Mouse (Mus musculus) ES-E14 (cell line): ENCODE data around the gene Smyd2. TPM values are rescaled to one million over a fixed set of nuclear protein-coding genes. Genes with fewer than 3 reads are reported as not detected.

ENCODE experiments used
- DNase-seq: peaks from one replicate; pipeline ENCODE4 v3.0.0-alpha.2; 2013; ENCODE audit warnings: low read depth, low spot score
- H3K27ac ChIP-seq: 2 replicates; pipeline ENCODE4 v1.5.1; 2012; ENCODE audit warnings: low read depth, mild to moderate bottlenecking, low read length, moderate library complexity, mixed read lengths; ENCODE audit not compliant: poor library complexity, insufficient read depth, severe bottlenecking
- H3K36me3 ChIP-seq: 2 replicates; pipeline ENCODE4 v1.6.1; 2012; ENCODE audit warnings: mild to moderate bottlenecking, low read length, moderate library complexity, mixed read lengths; ENCODE audit not compliant: control insufficient read depth, poor library complexity, insufficient read depth, severe bottlenecking
- H3K4me1 ChIP-seq, 2 experiments: fragments of 150-350 bp in 1 of 2; sonication (generic) in 1 of 2; 2 replicates each; pipeline ENCODE4 v1.6.1; 2012; ENCODE audit warnings: low read length in 2 of 2, mild to moderate bottlenecking in 1 of 2, mixed read lengths in 1 of 2; ENCODE audit not compliant: control insufficient read depth in 2 of 2, insufficient read depth in 2 of 2, poor library complexity in 1 of 2
- H3K4me3 ChIP-seq, 2 experiments: fragments of 150-350 bp in 1 of 2; sonication (generic) in 1 of 2; 2 replicates each; pipeline ENCODE4 v1.5.1; 2012; ENCODE audit warnings: low read length in 2 of 2, low read depth in 1 of 2, mild to moderate bottlenecking in 1 of 2, mixed read lengths in 1 of 2; ENCODE audit not compliant: insufficient read depth in 1 of 2, poor library complexity in 1 of 2, severe bottlenecking in 1 of 2
- H3K9ac ChIP-seq: 2 replicates; pipeline ENCODE4 v1.6.1; 2012; ENCODE audit warnings: low read depth, mild to moderate bottlenecking, low read length, mixed read lengths; ENCODE audit not compliant: poor library complexity, insufficient read depth, severe bottlenecking
- H3K9me3 ChIP-seq: fragments of 150-350 bp; sonication (generic); 2 replicates; pipeline ENCODE4 v1.6.1; 2012; ENCODE audit warnings: low read depth, mild to moderate bottlenecking, low read length; ENCODE audit not compliant: control insufficient read depth, insufficient read depth
- CHD2 ChIP-seq: IDR thresholded peaks from 2 replicates; pipeline ENCODE4 v1.6.1; 2014; ENCODE audit warnings: mild to moderate bottlenecking, low read depth, low read length, inconsistent platforms
- HCFC1 ChIP-seq: IDR thresholded peaks from 2 replicates; pipeline ENCODE4 v1.6.1; 2012; ENCODE audit warnings: low read length, inconsistent platforms, borderline replicate concordance; ENCODE audit not compliant: insufficient read depth
- MAFK ChIP-seq: IDR thresholded peaks from 2 replicates; pipeline ENCODE4 v1.6.1; 2014; ENCODE audit warnings: mild to moderate bottlenecking, low read depth, low read length, inconsistent platforms; ENCODE audit not compliant: insufficient read depth
- ZC3H11A ChIP-seq: IDR thresholded peaks from 2 replicates; pipeline ENCODE4 v1.6.1; 2012; ENCODE audit warnings: low read depth, mild to moderate bottlenecking, inconsistent platforms, low read length, borderline replicate concordance
- ZNF384 ChIP-seq: IDR thresholded peaks from 2 replicates; pipeline ENCODE4 v1.6.1; 2012; ENCODE audit warnings: low read depth, low read length, inconsistent platforms
- in situ Hi-C, 2 experiments: fragments of 600-800 bp; cut with MboI; formaldehyde crosslinking; loops; one replicate each; pipeline ENCODE4 v1.15.1; 2025; ENCODE audit warnings: low sequenced_read_pairs in 2 of 2, inconsistent platforms in 1 of 2; ENCODE audit not compliant: unreplicated experiment in 2 of 2
- total RNA-seq: library from RNA; depleted of rRNA; stranded (reverse); fragments of 300-350 nt; gene quantifications from 2 replicates; pipeline ENCODE4 v1.2.3, GENCODE M21; 2012

The Smyd2 gene
- total RNA-seq, 1 experiment = 64.4 TPM

DNA sequence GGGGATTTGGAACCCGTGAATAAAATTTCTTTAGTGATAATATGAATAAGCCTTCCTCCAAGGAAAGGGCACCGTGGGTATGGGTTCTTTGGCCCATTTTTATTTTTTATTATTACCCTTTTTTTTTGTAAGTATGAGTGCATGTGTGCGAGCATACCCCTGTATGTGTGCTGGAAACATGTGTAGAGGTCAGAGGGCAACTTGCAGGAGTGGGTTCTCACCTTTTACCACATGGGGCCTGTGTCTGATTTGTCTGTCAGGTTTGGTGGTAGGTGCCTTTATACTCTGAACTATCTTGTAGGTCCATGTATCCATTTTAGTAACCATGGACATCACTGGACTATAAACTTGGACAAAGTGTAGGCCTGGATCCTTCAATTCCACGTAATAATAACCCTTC is 994 bp upstream of the Smyd2 start:
- H3K4me3 ChIP-seq = no peak overlapping the region
- no peak for DNase-seq
- no peak overlapping the region for H3K9ac ChIP-seq
- in situ Hi-C loops = no loop called here
- peaks cover 2 to 12% of the 10 kb centered on the region in 2 experiments; a peak in 2 of 4 replicates for H3K4me1 ChIP-seq
- no peaks in the 10 kb centered on the region for H3K9me3 ChIP-seq
- TF ChIP-seq HCFC1 (no peak), ZNF384 (no peak), MAFK (no peak), ZC3H11A (no peak), CHD2 (no peak)
- no peaks in the 10 kb centered on the region for H3K36me3 ChIP-seq
- H3K27ac ChIP-seq = no peak overlapping the region

- H3K36me3 ChIP-seq = no peaks in the 10 kb centered on the region
- DNase-seq = no peak
- peak overlapping the region; percentile 53 to 75 for H3K4me3 ChIP-seq
- H3K27ac ChIP-seq = no peak overlapping the region
- peaks cover 5 to 12% of the 10 kb centered on the region in 2 experiments; a peak in 2 of 4 replicates for H3K4me1 ChIP-seq
- H3K9ac ChIP-seq = no peak overlapping the region
- no peaks in the 10 kb centered on the region for H3K9me3 ChIP-seq
- TF ChIP-seq ZNF384 (no peak), HCFC1 (no peak), MAFK (no peak), ZC3H11A (no peak), CHD2 (no peak)
- in situ Hi-C loops = no loop called here
Observed at GRCm38 (mm10) chr1:189922721-189923120, 558 bp upstream of the Smyd2 start.

GRCm38 (mm10) chr1:189921568-189921817 is 670 bp downstream of the Smyd2 start:
- in situ Hi-C loops = no loop called here
- Histone ChIP-seq H3K9me3 (no peaks in the 10 kb centered on the region), H3K27ac (no peak overlapping the region), H3K36me3 (no peaks in the 10 kb centered on the region), H3K4me3 (peak overlapping the region; percentile 59 to 75), H3K4me1 (peaks cover 10 to 12% of the 10 kb centered on the region in 2 experiments; a peak in 3 of 4 replicates), H3K9ac (peak overlapping the region; percentile 69)
- TF ChIP-seq CHD2 (no peak), ZC3H11A (no peak), ZNF384 (no peak), HCFC1 (no peak), MAFK (no peak)
- no peak for DNase-seq

DNA sequence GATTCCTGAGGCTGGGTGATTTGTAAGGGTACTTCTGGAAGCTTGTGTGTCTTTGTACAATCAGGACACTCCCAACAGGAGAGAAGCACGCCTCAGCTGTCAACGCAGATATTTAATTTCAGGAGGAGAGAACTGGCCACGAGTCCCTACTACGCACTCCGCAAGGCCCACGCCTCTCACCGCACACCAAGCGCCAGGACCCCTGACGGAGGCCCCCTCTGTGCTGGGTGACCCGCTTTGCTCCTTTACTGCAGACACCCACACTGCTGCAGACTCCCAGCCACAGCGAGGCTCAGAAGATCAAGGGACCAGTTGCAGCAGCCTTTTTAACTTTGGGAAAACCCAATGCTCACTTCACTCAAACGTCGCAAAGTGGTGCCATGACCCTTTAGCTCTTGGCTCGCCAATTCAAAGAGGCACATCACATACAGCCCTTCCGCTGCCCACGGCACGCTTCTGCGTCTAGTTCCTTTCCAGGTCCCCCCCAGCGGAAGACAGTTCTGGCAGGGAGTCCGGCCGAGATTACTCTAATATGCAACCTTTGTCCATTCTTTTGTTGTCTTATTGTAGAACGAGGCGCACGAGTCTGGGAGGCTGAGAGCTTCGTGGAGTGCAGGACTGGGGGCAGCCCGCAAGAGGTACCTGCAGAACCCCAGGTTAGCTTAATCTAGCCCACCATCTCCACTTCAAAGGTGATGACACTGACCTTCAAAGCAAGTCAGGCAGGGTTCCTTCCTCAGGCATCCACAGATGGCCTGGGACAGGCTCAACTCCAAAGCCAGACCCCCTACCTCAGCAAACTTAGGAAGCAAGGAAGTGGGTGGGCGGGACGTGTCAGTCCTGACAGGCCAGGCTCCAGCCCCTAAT is 1.2 kb downstream of the Smyd2 start:
- peak overlapping the region; percentile 69; the same call in 1 of the 2 replicates for H3K9ac ChIP-seq
- no peak for DNase-seq
- in situ Hi-C loops = no loop called here
- no peaks in the 10 kb centered on the region for H3K9me3 ChIP-seq
- H3K36me3 ChIP-seq = no peaks in the 10 kb centered on the region
- H3K27ac ChIP-seq = no peak overlapping the region
- peak overlapping the region; percentile 59 to 75 for H3K4me3 ChIP-seq
- H3K4me1 ChIP-seq = peaks cover 10 to 12% of the 10 kb centered on the region in 2 experiments
- TF ChIP-seq ZC3H11A (no peak), HCFC1 (no peak), CHD2 (no peak), MAFK (no peak), ZNF384 (no peak)
